Mouse (Mus musculus): ENCODE data around the gene Lix1l.

GRCm38 (mm10) chr3:96675690-96676089 lies 74.7 kb downstream of the Lix1l start:
- TF ChIP-seq CTCF (IDR thresholded peaks at IDR 0.05; ENCODE audit: low read depth) (no peak), EP300 (IDR thresholded peaks at IDR 0.05; ENCODE audit: low read depth) (no peak)
